Mouse (Mus musculus) thymus, postnatal 4 days (tissue): ENCODE measurements around the gene Rptor.

Source experiments
- DNase-seq: peaks from one replicate; pipeline ENCODE4 v3.0.0; 2021

Gene Rptor

GRCm38 (mm10) chr11:119741401-119741800 is 138.7 kb downstream of the Rptor start:
- DNase-seq: no peak

GRCm38 (mm10) chr11:119744436-119744835 is 141.7 kb downstream of the Rptor start:
- DNase-seq: no peak

- DNase-seq: no peak
These were observed 142.6 kb downstream of the Rptor start for GRCm38 (mm10) chr11:119745333-119745732.

- DNase-seq: no peak
These were observed 151.8 kb downstream of the Rptor start for GRCm38 (mm10) chr11:119754459-119754858.

GRCm38 (mm10) chr11:119758214-119758613 is 155.5 kb downstream of the Rptor start:
- DNase-seq: no peak

- DNase-seq: no peak
These were observed 156.1 kb downstream of the Rptor start for GRCm38 (mm10) chr11:119758705-119759327.

- DNase-seq: no peak
These were observed 160.2 kb downstream of the Rptor start for GRCm38 (mm10) chr11:119762911-119763310.

- DNase-seq: no peak
These were observed 163.3 kb downstream of the Rptor start for GRCm38 (mm10) chr11:119766023-119766422.

- no peak for DNase-seq
These were observed 164.2 kb downstream of the Rptor start for GRCm38 (mm10) chr11:119766782-119767459.

- DNase-seq: no peak
These were observed 164.8 kb downstream of the Rptor start for GRCm38 (mm10) chr11:119767525-119767924.

- DNase-seq: no peak
These were observed 165.8 kb downstream of the Rptor start for GRCm38 (mm10) chr11:119768511-119768910.

- DNase-seq: no peak
These were observed 167.0 kb downstream of the Rptor start for GRCm38 (mm10) chr11:119769666-119770065.

- DNase-seq: no peak
These were observed 168.3 kb downstream of the Rptor start for GRCm38 (mm10) chr11:119770985-119771384.

GRCm38 (mm10) chr11:119772896-119773295 is 170.2 kb downstream of the Rptor start:
- no peak for DNase-seq

GRCm38 (mm10) chr11:119775076-119775760 is 172.5 kb downstream of the Rptor start:
- no peak for DNase-seq

GRCm38 (mm10) chr11:119777236-119777635 is 174.5 kb downstream of the Rptor start:
- DNase-seq: no peak

- DNase-seq: no peak
These were observed 175.2 kb downstream of the Rptor start for GRCm38 (mm10) chr11:119777872-119778271.

- no peak for DNase-seq
These were observed 177.6 kb downstream of the Rptor start for GRCm38 (mm10) chr11:119780290-119780689.

GRCm38 (mm10) chr11:119781165-119781564 is 178.5 kb downstream of the Rptor start:
- no peak for DNase-seq

GRCm38 (mm10) chr11:119781726-119782125 is 179.0 kb downstream of the Rptor start:
- DNase-seq: no peak

GRCm38 (mm10) chr11:119783653-119784052 is 180.9 kb downstream of the Rptor start:
- no peak for DNase-seq

GRCm38 (mm10) chr11:119784672-119785341 is 182.1 kb downstream of the Rptor start:
- DNase-seq: no peak

GRCm38 (mm10) chr11:119785661-119786384 is 183.1 kb downstream of the Rptor start:
- DNase-seq: no peak
